Mouse (Mus musculus) hindbrain, embryonic 12.5 days (tissue): ENCODE measurements around the gene Kxd1. TPM values are rescaled to one million over a fixed set of nuclear protein-coding genes. Genes with fewer than 3 reads are reported as not detected.
"Not testable (repeated sequence)": the region's sequence is repeated elsewhere in the genome, so short reads cannot be mapped to it uniquely, and the experiment has no call there.

Experiments
- ATAC-seq: fragments of 200-750 bp; cut with Nextera tagmentation; 2 replicates; pipeline ENCODE4 v1.8.0; 2017; ENCODE audit warnings: moderate TSS enrichment; ENCODE audit not compliant: low FRiP score
- H3K27ac ChIP-seq: fragments of 300-500 bp; sonication (generic); 2 replicates; pipeline ENCODE4 v1.5.1; 2016; ENCODE audit warnings: mild to moderate bottlenecking
- H3K27me3 ChIP-seq: fragments of 300-500 bp; sonication (generic); 2 replicates; pipeline ENCODE4 v1.6.1; 2016; ENCODE audit warnings: mild to moderate bottlenecking
- H3K36me3 ChIP-seq: fragments of 300-500 bp; sonication (generic); 2 replicates; pipeline ENCODE4 v1.6.1; 2016; ENCODE audit warnings: mild to moderate bottlenecking
- H3K4me1 ChIP-seq: fragments of 300-500 bp; sonication (generic); 2 replicates; pipeline ENCODE4 v1.6.1; 2016
- H3K4me2 ChIP-seq: fragments of 300-500 bp; sonication (generic); replicated peaks from 2 replicates; pipeline ENCODE4 v1.6.1; 2016; ENCODE audit warnings: mild to moderate bottlenecking
- H3K4me3 ChIP-seq: fragments of 300-500 bp; sonication (generic); 2 replicates; pipeline ENCODE4 v1.5.1; 2016; ENCODE audit warnings: mild to moderate bottlenecking
- H3K9ac ChIP-seq: fragments of 300-500 bp; sonication (generic); 2 replicates; pipeline ENCODE4 v1.6.1; 2016; ENCODE audit warnings: mild to moderate bottlenecking, moderate library complexity
- H3K9me3 ChIP-seq: fragments of 300-500 bp; sonication (generic); replicated peaks from 2 replicates; pipeline ENCODE4 v1.6.1; 2016; ENCODE audit warnings: mild to moderate bottlenecking
- WGBS: fragments of 180-500 bp; shearing (Covaris S2); methylation state at CpG from one replicate; pipeline ENCODE4 v1.1.7; 2016; 5-methylcytosine and 5-hydroxymethylcytosine counted together
- polyA plus RNA-seq: library from polyadenylated mRNA; unstranded; fragments of >200 nt; fragmentation: Nextera tagmentation; extraction: Ambion mirVana; gene quantifications from 2 replicates; pipeline ENCODE4 v1.2.1, GENCODE M21; 2016

Gene Kxd1
- polyA plus RNA-seq, 1 experiment from 2014 or later = 48.5 TPM

DNA sequence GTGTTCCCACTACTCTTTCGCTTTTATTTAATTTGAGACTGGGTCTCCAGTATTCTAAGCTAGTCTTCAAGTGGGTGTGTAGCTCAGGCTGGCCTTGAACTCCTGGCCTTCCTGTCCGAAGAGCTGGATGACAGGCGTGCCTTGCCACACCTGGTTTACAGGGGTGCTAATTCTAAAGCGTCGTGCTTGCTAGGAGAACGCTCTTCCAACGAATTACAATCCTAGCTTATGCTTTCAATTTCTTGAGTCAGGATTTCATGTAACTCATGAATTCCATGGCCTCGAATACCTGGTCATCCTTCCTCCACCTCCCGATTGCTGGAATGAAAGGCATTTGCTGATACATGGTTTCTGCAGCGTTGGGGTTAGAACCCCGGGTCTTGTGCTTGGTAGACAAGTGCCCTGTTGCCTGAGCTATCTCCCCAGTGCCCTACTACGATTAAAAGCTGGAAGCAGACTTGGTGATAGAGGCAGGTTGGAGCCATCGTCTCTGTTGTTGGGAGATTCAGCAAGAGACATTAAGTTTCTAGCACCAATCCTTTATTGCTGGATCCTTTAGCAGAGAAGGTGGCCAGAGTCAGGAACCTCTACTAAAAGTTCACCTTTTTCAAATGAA is 534 bp upstream of the Kxd1 start:
- Histone ChIP-seq H3K9me3 (no peaks in the 10 kb centered on the region), H3K4me1 (peaks cover 33% of the 10 kb centered on the region), H3K36me3 (peaks cover 36% of the 10 kb centered on the region), H3K9ac (peak overlapping the region; percentile 92), H3K4me2 (peak overlapping the region; percentile 77), H3K27ac (peak overlapping the region; percentile 89), H3K27me3 (no peaks in the 10 kb centered on the region), H3K4me3 (peak overlapping the region; percentile 67)
- WGBS = 35% methylated on average over 13 of the region's 13 CpGs
- no peak for ATAC-seq

DNA sequence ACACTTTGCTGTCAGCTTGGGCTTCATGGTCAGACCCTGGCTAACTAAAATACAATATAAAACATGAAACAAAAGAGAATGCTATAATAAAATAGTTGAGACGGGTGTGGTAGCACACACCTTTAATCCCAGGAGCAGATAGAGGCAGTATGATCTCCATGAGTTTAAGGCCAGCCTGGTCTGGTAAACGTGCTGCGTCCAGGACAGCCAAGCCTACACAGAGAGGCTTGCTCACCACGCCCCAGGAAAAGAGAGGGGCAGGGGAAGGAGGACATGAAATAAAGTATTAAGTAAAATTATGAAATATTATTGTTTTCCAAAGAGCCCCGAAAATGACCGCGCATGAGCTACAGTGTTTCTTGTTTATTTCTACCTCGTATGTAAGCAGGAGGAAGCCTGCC is 645 bp downstream of the Kxd1 start:
- H3K27ac ChIP-seq = peak overlapping the region; percentile 89
- peak overlapping the region; percentile 67 for H3K4me3 ChIP-seq
- H3K9me3 ChIP-seq = no peaks in the 10 kb centered on the region
- peak overlapping the region; percentile 77 for H3K4me2 ChIP-seq
- no peaks in the 10 kb centered on the region for H3K27me3 ChIP-seq
- peaks cover 24% of the 10 kb centered on the region for H3K36me3 ChIP-seq
- peaks cover 38% of the 10 kb centered on the region for H3K4me1 ChIP-seq
- WGBS = 2% methylated on average over 8 of the region's 8 CpGs
- ATAC-seq = peak; percentile 26; the same call in 1 of the 2 replicates
- H3K9ac ChIP-seq = peak overlapping the region; percentile 92

DNA sequence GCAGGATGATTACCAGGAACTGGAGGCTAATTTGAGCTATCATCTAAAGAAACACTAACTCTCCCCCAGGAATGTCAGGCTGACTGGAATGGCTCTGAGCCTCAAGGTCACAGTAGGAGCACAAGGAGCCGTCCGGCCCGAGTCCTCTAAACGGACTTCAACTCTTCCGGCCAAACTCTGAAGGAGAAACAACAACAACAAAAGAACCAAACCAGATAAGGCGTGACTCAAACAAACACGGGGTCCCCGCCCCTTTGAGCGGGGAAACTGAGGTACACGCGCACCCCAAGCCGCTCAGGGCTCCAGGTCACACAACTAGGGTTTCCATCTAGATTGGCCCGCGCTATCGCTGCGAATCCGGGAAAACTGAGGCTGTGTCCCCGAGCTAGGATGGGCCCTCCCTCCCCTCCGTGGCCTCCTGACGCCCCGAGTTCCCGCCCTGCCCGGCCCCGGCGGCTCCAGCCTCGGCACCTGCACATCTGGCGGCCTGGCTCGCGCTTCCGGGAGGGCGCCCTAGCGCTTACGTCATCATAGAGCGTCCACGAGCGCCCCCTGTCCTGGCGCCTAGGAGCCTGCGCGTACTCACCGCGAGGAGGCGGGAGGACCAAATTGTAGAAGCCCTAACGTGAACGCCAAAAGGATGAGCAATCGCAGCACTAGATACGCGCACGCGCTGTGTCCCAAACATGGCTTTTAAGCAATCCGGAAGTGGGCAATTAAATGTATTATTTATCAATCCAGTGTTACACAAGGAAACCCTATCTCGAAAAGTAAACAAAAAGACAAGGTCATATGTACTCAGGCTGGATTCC is 5.0 kb downstream of the Kxd1 start:
- Histone ChIP-seq H3K9me3 (no peaks in the 10 kb centered on the region), H3K4me2 (peak overlapping the region; percentile 81), H3K4me1 (peaks cover 20% of the 10 kb centered on the region), H3K27me3 (no peaks in the 10 kb centered on the region), H3K36me3 (peaks cover 3% of the 10 kb centered on the region; the same call in 1 of the 2 replicates), H3K27ac (peak overlapping the region; percentile 89), H3K9ac (peak overlapping the region; percentile 74), H3K4me3 (peak overlapping the region; percentile 68)
- WGBS = under 1% methylated on average over 51 of the region's 51 CpGs
- peak; percentile 84 for ATAC-seq

DNA sequence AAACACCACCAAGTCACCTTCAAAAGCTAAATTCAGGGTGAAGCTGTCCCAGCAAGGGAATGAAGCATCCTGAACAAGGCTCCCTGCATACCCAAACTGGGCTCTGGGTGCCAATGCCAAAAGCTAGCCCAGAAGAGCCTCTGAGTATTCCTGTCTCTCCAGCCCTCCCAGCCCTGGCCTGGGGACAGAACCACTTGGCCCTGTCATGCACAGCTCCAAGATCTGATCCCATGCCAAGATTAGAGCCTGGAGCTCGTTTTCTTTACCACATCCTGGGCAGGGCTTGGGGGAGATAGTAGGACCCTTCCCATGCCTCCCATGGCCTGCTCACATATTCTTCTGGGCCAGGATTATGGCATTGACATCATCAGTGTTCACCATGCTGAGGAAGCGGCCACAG is 8.2 kb downstream of the Kxd1 start:
- no peak overlapping the region for H3K4me3 ChIP-seq
- H3K9ac ChIP-seq = no peak overlapping the region
- peaks cover 12% of the 10 kb centered on the region for H3K4me1 ChIP-seq
- 88% methylated on average over 2 of the region's 2 CpGs for WGBS
- H3K36me3 ChIP-seq = peaks cover 17% of the 10 kb centered on the region; the same call in 1 of the 2 replicates
- H3K9me3 ChIP-seq = no peaks in the 10 kb centered on the region
- no peak overlapping the region for H3K4me2 ChIP-seq
- ATAC-seq = no peak
- H3K27ac ChIP-seq = no peak overlapping the region
- H3K27me3 ChIP-seq = no peaks in the 10 kb centered on the region

DNA sequence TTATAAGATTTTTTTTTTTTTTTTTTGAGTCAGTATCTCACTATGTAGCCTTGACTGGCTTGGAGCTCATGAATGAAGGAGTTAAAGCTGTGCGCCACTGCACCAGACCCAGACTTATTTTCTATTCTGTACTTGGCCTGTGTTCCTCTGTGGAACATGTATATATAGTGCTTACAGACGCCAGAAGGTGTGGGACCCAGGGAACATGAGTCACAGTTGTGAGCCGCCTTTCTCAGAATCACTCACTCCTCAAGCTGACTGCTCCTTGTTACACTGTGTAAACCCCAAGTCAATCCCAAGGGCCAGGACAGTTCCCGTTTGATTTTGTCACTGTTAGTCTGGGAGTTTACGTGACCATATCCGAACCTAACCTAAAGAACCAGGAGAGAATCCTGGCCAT is 8.7 kb downstream of the Kxd1 start:
- Histone ChIP-seq H3K4me1 (peaks cover 12% of the 10 kb centered on the region), H3K27me3 (no peaks in the 10 kb centered on the region), H3K9me3 (no peaks in the 10 kb centered on the region), H3K36me3 (peaks cover 21% of the 10 kb centered on the region), H3K4me3 (no peak overlapping the region), H3K9ac (no peak overlapping the region), H3K4me2 (no peak overlapping the region), H3K27ac (no peak overlapping the region)
- WGBS = 91% methylated on average over 6 of the region's 6 CpGs
- ATAC-seq = no peak

DNA sequence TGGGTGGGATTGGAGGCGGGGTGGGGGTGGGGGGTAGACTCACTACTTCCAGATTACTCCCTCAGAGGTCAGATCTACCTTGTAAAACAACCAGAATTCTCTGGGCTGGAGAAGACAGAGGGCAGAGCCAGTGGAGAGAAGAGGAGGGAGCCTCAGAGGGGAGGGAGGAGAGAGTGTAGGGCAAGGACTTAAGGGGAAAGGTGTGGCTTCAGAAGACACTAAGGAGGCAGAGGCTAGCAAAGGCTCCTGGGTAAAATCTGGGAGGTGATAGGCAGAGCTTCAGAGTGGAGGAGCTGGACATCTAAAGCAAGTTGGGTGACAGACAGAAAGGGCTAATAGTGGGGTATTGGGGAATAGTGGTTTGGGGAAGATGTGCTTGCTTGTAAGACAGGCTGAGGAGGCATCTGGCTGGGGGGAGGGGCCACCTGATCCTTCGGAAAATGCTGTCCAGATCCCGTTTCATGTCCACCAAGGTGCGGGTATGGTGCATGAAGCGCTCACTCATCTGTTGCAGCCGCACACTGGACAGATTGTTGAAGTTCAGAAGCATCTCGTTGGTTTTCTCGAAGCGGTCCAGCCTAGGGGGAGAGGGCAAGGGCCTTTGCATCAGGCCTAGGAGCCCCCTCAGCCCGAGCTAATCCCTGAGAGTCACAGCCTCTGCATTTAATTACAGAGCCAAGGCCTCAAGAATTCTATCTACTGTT is 9.7 kb downstream of the Kxd1 start:
- Histone ChIP-seq H3K9ac (no peak overlapping the region), H3K36me3 (peaks cover 30% of the 10 kb centered on the region), H3K27ac (no peak overlapping the region), H3K4me3 (no peak overlapping the region), H3K4me1 (peaks cover 6% of the 10 kb centered on the region), H3K27me3 (no peaks in the 10 kb centered on the region), H3K4me2 (no peak overlapping the region), H3K9me3 (no peaks in the 10 kb centered on the region)
- ATAC-seq = no peak
- 65% methylated on average over 10 of the region's 10 CpGs for WGBS

DNA sequence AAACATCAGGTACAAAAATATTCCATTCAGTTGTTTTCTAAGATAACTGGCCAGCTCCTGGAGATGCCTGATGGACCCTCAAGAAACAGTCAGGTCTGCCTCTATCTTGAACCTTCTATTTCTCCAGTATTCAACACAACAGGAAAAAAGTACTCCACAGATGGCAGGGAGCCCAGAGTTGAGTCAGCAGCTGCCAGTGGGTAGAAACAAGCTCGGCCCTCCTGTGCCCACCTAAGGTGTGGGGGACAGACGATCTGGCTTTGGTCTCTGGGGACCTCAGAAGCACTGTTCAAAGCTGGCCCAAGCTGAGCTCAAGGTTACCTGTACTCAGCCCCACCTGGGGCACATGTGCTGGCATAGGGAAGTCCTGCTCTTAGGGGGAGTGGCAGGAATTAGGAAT is 14.3 kb downstream of the Kxd1 start:
- WGBS = 72% methylated on average over 2 of the region's 2 CpGs
- H3K36me3 ChIP-seq = peaks cover 38% of the 10 kb centered on the region

DNA sequence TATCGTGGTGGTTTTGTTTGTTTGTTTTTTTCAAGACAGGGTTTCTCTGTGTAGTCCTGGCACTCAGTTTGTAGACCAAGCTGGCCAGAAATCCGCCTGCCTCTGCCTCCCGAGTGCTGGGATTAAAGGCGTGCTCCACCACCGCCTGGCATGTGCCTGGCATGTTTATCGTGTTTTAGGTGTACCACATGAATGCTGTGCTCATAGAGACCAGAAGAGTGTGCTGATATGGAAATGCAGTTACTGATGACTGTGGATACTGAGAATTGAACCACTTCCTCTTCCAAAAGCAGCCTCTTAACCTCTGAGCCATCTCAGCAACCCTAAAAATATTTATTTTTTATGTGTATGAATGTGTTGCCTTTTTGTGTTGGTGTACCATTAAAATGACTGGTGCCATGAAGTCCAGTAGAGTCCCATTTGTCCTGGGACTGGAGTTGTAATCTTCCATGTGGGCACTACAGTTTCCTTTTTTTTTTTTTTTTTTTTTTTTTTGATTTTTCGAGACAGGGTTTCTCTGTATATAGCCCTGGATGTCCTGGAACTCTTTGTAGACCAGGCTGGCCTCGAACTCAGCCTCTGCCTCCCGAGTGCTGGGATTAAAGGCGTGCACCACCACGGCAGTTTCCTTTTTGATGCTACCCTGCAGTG is 15.4 kb downstream of the Kxd1 start:
- Histone ChIP-seq H3K9me3 (no peaks in the 10 kb centered on the region), H3K9ac (0 out of 2 replicates have a peak overlapping the region, but pooled peaks have one; percentile 23), H3K4me1 (peaks cover 19% of the 10 kb centered on the region), H3K36me3 (peaks cover 46% of the 10 kb centered on the region), H3K27ac (no peak overlapping the region), H3K4me2 (no peak overlapping the region), H3K27me3 (no peaks in the 10 kb centered on the region), H3K4me3 (no peak overlapping the region)
- WGBS = 91% methylated on average over 11 of the region's 11 CpGs
- no peak for ATAC-seq

More for the DNA sequence above, 14.3 kb downstream of the Kxd1 start:
- no peaks in the 10 kb centered on the region for H3K27me3 ChIP-seq
- no peak overlapping the region for H3K9ac ChIP-seq
- no peak for ATAC-seq
- peaks cover 18% of the 10 kb centered on the region for H3K4me1 ChIP-seq
- no peak overlapping the region for H3K27ac ChIP-seq
- H3K4me2 ChIP-seq = no peak overlapping the region
- H3K9me3 ChIP-seq = no peaks in the 10 kb centered on the region
- no peak overlapping the region for H3K4me3 ChIP-seq

DNA sequence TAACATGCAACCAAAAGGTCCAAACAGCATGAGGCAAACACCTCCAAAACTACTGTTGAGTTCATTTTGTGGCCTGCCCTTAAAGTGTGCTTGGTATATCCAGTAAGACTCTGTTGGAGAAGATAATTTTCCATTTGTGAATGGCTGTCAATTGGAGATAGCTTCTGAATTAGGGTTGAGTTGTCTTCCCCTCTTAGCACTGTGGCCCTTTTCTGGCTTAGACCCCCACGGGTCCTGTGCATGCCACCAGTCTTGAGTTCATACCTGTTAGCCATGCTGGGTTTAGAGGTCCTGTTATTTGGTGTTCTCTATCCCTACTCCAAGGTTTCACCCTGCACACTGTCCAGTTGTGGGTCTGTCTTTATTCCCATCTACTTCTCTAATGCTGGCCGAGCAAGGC is 16.0 kb downstream of the Kxd1 start:
- Histone ChIP-seq H3K4me2 (peak overlapping the region; percentile 97; the same call in 1 of the 2 replicates), H3K9me3 (no peaks in the 10 kb centered on the region), H3K4me3 (no peak overlapping the region), H3K27ac (no peak overlapping the region), H3K36me3 (peaks cover 49% of the 10 kb centered on the region), H3K4me1 (peaks cover 19% of the 10 kb centered on the region), H3K9ac (no peak overlapping the region), H3K27me3 (no peaks in the 10 kb centered on the region)
- no peak for ATAC-seq
- WGBS = 95% methylated on average over 2 of the region's 2 CpGs

DNA sequence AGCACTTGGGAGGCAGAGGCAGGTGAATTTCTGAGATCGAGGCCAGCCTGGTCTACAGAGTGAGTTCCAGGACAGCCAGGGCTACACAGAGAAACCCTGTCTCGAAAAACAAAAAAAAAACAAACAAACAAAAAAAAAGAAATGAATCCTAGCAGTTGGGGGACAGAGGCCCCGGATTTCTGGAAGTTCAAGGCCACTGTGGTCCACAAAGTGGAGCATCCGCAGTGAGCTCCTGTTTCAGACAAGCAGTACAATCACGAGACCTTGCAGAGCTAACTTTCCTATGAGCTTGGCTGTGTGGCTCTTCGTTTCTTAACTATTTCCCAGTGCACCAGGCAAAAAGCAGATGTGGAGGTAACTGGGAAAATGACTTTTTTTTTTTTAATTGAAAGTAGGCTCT is 16.6 kb downstream of the Kxd1 start:
- peak overlapping the region; percentile 97 for H3K4me2 ChIP-seq
- peaks cover 19% of the 10 kb centered on the region for H3K4me1 ChIP-seq
- H3K9ac ChIP-seq, ATAC-seq, H3K9me3 ChIP-seq, H3K27me3 ChIP-seq: not testable (repeated sequence)
- peak overlapping the region; percentile 100 for H3K4me3 ChIP-seq
- H3K27ac ChIP-seq = peak overlapping the region; percentile 96; the same call in 1 of the 2 replicates
- WGBS = 89% methylated on average over 6 of the region's 6 CpGs
- peaks cover 43% of the 10 kb centered on the region for H3K36me3 ChIP-seq

DNA sequence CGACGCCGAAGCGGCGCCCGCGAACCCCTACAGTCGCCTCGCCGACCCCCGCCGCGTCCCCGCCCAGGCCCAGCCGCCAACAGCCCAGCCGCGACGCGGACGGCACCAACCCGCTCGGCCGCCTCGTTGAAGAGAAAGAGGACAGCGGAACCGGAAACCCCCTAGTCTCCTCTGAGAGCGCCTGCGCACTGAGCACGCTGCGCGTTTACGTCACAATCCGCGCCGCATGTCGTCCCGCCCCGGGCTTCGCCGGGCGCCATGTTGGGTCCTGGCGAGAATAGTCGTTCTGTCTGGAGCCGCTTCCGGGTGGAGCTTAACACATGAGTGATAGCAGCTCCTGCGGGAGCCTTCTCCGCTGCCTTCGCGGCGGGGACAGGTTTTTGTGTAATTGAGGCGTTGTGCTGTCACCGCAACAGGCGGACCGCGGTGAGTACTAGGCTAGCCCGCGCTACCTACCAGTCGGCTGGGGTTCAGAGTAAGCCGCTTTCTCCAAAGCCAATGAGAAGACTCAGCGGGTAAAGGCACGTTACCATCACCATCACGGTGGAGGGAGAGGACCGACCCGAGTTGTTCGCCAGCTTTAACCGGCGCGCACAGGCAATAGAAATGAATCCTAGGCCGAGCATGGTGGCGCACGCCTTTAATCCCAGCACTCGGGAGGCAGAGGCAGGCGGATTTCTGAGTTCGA is 17.4 kb downstream of the Kxd1 start, which contains the start of gene Uba52:
Gene Uba52, minus strand, starts transcription at position 574 of the 688 bp plus-strand sequence.
- Histone ChIP-seq H3K36me3 (peaks cover 42% of the 10 kb centered on the region), H3K27ac (peak within 1 kb of the TSS; percentile 96), H3K4me2 (peak within 1 kb of the TSS; percentile 97), H3K4me1 (peaks cover 25% of the 10 kb centered on the region), H3K9ac (peak within 1 kb of the TSS; percentile 99), H3K4me3 (peak within 1 kb of the TSS; percentile 100), H3K9me3 (no peaks in the 10 kb centered on the region), H3K27me3 (no peaks in the 10 kb centered on the region)
- ATAC-seq = peak; percentile 84
- 1% methylated on average over 69 of the region's 74 CpGs for whole genome bisulfite sequencing
